Mouse (Mus musculus) testis, postnatal 14 days (tissue): Measurements from ENCODE around the gene Acaa1a.
A peak's percentile ranks its signal among the peaks of the same experiment; 100 is the strongest.

Experiments used
- DNase-seq: peaks from one replicate; pipeline ENCODE4 v3.0.0; 2021; ENCODE audit warnings: low spot score

The Acaa1a gene

DNA sequence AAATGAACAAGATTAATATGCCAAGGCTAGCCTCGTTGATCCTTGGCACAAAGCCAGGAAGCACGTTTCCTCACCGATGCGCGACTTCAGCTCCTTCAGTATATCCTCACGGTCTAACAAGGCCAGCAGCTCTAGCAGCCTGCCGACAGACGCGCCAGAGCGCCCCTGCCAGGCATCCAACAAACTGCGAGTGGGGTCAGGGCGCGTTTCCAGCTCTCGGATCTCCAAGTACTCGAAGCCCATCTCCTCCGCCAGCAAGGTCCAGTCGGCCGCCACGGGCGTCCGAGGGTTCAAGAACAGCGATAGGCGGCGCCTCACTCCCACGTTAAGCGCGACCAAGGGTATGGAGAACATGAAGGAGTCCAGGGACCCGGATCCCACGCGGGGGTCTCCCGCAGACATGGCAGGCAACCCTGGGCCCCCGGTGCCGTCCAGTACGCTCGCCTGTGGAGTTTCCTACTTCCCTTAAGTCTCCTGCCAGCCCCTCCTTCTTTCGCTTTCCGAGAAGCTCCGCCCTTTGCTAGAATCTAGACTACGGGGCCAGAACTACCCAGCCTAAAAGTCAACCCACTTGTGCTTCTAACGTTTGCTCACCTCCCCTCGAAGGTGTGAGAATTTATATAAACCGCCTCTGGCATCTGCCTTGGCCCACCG lies at the start of gene Acaa1a:
Gene Acaa1a, plus strand, starts transcription at position 119 of the 654 bp plus-strand sequence.
- peak; percentile 63 for DNase-seq

DNA sequence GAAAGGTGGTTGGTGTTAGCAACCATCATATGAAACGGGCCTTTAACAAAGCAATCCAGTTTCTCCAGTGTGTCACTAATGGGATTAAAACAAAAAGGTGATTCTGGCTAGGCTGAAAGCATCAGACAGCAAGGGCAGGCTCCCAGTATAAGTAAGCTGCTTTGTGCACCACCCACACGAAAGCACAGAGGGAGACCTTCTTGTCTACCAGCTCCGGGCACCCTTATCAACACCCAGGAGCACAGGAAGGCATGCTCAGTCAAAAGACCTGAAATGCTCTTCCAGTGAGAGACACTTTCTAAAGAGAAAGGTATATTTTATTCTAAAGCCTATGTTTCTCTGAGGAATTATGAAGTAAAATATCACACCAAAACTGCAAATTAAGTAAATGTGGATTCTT lies 48.7 kb upstream of the Acaa1a start:
- DNase-seq: no peak

DNA sequence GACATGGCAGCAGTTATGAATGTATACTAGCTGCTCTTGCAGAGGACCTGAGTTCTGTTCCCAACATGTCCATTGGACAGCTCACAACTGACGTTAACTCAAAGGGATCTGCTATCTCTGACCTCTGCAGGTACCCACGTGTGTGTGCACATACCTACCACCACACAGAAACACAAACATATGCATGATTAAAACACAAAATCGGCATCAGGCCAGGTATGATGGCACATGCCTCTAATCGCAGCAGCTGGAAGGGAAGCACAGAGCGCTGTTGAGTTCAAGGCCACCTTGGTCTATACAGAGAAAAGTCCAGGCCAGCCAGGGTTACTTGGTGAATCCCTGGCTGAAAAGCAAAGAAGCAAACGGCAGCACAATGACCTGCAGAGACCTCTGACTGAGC lies 41.8 kb upstream of the Acaa1a start:
- no peak for DNase-seq

DNA sequence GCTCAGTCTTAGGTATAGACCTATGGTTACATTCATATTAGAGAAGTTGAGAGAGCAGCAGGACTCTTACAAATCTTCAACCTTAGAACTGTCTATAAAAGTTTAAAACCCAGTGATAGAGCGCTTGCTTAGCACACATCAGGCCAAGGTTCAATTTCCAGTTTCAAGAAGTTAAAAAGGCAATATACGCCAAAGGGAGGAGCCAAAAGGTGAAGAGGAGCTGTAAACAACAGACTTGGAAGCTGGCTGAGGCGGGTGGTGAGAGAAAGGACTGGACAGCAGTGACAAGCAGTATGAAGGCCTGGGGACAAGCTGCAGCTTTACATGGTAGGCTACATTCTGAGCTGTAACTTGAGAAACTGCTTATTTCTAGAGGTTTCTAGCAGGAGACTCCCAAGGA lies 40.9 kb upstream of the Acaa1a start:
- DNase-seq: no peak

DNA sequence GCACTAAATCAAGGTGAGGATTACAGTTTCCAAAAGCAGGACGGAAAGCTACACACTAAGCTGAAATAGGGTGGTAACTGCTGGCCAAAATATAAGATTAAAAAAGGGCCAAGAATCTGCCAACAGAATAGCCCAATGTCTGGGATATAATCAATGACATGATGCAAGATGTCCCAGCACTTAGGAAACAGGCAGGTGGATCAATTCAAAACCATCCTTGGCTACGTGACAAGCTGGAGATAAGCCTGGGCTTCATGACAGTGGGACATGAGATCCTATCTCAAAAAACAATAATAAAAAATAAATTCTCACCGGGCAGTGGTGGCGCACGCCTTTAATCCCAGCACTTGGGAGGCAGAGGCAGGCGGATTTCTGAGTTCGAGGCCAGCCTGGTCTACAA lies 33.6 kb upstream of the Acaa1a start:
- no peak for DNase-seq

DNA sequence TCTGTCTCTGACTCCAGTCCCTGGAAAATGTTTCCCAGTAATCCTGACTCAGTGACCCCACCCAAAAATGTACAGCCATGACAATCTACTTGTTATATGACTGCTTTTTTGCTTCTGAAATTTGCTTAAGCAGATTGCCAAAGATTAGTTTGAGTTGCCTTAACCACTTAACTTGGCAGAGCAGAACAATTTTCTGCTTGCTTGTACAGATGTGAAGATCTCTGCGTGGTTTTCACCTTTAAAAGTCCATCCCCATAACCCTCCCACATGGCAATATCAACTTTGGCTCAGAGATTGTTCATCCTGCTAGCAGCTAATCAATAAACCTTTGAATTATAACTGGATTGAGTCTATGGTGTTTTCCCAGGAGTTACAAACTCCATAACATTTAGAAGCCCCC lies 30.4 kb upstream of the Acaa1a start:
- no peak for DNase-seq

DNA sequence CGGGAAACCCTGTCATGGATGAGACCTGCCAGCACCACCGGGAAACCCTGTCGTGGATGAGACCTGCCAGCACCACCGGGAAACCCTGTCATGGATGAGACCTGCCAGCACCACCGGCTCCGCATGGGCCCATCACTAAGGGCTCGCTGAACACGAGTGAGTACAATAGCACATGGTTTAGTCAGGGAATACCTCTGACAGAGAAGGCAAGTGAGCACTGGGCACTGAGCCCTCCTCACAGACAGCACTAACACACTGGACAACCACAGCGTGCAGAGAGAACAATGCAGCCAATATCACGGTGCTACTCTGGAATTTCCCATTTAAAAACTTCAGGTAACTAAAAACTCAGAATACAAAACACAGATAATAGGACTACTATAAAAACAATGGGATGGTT lies 26.4 kb upstream of the Acaa1a start:
- no peak for DNase-seq

DNA sequence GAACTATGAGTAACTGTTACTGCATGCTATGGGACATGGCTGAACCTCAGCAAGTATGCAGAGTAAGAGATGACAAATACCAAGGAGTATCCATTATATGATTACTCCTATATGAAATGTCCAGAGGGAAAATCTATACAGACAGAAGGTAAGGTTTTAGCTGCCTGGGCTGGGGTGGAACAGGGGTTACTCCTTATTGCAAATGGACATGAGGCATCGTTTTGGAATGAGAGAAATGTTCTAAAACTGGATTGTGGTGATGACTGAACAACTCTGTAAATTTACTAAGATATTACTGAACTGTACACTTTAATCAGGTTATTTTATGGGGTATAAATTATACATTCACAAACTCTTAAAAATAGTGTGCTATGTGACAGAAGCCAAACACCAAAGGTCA lies 20.6 kb upstream of the Acaa1a start:
- no peak for DNase-seq

DNA sequence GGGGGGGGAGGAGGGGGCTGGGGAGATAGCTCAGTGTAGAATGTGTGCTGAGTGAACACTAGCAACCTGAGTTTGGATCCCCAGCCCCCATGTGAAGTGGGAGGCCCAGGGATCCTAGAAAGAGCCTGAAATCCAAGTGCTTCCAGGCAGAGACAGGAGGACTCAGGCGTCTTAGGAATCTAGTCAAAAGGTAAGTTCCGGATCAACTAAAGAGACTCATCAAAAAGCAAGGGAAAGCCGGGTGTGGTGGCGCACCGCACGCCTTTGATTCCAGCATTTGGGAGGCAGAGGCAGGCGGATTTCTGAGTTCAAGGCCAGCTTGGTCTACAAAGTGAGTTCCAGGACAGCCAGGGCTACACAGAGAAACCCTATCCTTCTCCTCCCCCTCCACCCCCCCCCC lies 19.0 kb upstream of the Acaa1a start:
- DNase-seq: no peak

DNA sequence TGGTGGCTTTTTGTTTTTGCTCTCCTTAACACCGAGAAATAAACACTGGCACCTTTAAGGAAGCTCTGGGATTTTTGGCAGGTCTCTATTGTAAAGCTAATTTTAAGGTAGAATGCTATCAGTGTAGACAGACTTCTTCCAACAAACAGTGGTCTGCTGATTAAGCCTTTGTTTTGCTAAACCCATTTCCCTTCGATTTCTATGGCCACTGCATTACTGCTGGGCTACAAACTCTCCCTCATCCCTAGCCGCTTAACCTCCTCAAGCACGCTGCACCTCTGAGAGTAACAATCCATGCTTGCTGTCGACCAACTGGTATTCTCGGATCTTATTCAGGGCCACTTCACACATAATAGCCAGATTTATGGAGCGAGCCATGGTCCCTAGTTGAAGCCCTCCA lies 18.5 kb upstream of the Acaa1a start:
- no peak for DNase-seq

DNA sequence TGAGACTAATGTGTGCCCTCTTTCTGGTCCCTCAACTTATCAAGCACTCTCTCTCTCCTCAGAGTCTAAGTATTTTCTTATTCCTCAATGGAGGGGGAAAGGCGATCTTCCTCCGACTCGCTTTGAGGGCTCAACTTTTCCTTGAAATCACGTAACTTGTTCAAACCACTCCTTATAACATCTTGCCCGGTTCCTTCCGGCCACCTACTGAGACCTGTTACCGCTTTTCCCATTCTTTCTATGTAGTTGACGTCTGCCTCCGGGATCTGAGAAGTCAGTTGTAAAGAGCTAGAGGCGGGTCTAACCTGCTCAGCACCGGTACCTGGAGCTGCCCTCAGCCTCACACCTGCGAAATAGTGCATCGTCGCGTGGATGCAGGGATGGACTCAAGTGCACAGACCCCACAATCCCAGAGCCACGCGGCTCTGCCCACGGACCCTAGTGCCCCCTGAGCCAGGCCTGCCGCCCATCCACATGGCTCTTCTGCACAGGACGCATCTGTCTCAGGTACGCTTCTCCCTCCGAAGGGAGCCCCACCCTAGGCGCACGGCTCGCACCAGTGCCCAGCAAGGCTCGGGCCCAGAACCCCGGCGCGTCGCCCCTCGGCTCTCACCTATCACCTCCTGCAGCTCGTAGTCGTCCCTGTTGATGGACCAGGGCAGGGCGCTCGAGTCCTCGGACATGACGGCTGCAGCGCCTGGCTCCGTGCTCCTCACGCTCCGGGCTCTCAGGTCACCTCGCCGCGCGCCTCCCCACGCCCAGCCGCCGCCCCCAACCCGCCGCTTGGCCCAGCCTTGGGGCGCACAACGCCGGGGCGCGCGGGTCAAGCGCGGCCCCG lies 17.9 kb upstream of the Acaa1a start:
- DNase-seq: peak; percentile 72

DNA sequence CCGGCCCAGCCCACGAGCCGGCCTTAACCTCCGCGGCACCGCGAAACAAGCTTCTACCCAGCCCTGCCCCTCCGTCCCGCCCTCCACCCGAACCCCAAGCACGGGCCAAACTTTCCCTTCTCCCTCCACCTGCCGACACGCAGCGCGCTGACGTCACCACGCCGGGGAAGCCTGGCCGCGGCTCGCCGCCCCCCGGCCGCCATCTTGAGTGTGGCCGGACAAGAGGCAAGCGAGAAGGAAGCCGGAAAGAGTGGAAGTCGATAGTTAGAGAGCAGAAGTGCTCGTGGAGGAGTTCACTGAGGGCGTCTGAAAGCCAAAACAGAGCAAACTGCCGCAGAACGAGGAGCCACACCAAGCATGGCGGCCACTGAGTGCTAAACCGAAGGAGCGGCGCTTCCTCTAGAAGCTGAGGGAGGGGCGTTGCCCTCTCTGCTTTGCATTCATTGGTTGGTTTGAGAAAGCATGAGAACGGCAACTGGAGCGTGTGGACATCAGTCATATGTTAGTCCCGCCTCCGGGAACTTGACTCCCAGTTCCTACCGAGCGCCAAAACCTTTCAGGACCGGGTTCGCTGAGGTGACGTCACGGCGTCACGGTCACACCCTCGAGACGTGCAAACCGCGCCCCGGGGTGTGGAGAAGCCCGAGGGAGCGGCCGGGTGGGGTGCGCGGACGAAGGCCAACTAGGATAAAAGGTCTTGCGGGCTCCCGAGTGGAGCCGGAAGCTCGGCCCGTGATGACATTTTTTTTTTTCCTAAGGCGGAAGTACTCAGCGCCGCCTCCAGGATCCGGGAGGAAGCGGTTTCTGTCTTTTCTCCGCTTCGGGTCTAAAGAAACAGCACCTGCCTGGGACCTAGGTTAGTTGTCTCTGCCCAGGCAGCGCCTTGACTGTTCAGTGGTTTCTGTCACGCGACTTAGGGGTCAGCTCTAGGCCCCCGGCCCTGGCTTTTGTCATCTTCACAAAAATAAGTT lies 16.9 kb upstream of the Acaa1a start, which contains the start of gene Oxsr1:
Gene Oxsr1, minus strand, starts transcription at position 139 of the 971 bp plus-strand sequence.
- peak; percentile 99 for DNase-seq

DNA sequence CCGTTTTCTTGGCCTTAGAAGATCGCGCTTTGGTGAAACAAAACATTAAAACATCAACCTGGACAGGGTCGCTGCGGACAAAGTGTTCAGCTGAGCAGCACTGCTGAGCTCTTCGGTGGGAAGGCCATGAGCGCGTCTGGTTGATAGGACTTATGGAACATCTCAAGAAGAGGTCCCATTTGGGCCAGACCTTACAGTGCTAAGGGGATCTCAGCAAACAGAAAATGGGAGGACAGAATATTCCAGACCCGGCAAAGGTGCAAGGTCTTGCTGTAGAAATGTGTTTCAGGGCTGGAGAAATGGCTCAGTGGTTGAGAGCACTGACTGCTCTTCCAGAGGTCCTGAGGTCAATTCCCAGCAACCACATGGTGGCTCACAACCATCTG lies 16.2 kb upstream of the Acaa1a start:
- no peak for DNase-seq

DNA sequence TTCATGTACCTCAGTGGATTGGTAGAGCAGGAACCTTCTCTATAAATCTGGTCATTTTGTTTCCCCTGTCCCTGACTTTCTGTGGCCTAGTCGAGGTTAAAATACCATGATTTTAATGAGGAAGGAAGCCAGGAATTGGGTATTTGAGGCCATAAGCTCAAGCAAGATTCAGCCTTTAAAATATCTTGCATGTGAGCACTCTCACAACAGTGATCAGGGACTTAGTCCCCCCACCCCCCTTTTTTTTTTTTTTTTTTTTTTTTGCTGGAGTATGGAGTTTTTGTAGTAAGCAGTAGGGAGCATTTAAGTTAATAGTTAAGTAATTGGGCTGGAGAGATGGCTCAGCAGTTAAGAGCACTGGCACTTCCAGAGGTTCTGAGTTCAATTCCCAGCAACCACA lies 15.3 kb upstream of the Acaa1a start:
- no peak for DNase-seq

DNA sequence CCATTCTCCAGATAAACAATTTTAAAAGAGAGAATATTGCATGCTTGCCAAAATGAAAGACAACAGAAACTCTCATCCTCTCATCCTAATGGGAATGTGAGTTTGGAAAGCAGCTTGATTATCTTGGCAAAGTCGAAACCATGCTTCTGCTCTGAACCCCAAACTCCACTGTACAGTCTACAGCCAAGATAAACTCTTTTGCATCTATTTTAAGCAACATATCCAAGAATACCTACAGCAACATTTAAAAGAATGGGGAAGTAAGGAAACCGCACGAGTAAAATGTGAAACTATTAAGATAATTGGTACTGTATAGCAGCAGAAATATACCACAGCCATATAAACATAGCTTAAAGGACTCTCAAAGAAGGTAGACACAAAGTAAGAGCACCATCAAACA lies 11.0 kb upstream of the Acaa1a start:
- DNase-seq: no peak

DNA sequence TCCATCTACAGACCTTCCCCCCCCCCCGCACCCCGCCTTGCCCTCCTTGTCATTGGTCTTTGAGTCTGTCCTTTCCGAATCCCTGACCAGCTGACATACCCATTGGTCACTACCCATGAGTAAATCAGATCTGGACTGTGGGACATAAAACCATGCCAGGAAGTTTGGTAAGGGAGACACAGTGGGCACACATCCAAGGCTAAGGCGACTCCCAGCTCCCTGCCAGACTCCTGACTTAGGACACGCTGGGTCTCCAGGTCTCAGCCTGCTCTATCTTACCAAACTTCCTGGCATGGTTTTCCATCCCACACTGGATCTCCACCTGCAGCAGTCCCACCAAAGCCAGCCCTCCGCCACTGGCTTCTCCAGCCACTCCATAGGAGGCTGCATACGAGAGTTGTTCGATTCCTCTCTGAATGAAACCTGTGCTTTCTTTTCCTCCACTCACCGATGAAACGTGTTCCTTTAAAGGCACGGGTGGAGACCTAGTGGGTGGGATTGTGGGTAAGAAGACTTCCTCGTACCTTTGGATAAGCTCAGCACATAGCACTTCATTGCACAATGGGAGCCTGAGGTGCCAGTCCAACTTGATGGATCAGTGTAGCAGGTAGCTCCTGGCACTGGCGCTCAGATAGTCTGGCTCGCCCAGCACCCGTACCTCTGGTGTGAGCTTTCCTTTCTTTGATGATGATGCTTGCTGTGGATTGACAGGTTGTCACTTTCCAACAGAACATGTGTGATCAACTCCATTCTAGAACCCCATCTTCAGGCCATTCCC lies 9.1 kb upstream of the Acaa1a start:
- no peak for DNase-seq

DNA sequence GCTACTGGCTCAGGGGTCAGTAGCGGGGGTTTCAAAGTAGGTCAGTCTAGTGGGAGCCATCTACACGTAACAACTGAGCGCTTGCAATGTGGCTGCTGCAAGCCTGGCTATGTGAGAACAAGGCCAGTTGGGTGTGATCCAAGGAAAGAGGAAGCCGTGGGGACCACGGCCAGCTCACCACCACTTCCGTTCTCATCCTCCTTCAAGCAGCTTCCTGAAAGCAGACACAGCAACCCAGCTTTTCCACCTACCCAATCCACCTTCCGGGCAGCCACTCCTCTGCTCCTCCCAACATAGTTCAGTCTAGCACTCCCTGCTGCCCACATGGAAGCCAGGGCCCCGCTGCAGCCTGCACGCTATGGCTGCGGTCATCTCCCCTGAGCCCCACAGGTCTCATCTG lies 5.2 kb upstream of the Acaa1a start:
- no peak for DNase-seq

DNA sequence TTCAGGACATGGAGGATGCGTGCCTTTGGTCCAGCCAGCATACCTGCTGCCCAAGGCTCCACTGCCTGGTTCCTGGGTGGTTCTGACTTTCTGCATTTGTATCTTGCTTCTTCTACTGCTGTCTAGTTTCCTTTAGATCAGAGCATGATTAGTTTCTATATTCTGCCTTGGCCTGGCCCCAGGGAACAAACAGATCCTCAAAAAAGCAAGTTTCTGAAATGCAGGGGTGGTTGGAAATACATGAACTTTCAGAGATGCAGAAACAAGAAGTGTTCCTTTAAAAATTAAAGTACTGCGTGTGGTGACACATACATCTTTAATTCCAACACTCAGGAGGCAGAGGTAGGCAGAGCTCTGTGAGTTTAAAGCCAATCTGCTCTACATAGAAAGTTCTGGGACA lies 4.6 kb upstream of the Acaa1a start:
- DNase-seq: no peak

DNA sequence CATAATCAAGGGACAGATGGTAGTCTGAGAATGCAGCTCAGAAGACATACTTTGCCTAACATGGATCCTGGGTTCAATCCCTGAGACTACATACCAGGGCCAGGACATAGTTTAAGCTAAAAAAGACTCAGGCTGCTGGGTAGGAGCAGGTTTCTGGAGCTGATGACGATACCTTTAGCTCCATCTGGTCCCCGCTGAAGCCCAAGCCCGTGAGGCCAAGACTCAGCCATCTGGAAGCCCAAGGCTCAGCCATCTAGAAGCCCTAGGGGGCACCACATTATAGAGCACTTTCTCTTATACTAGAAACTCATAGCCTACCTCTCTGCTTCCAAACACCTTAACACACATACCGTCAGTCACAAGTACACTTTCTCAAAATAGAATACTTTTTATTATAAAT lies 3.9 kb upstream of the Acaa1a start:
- DNase-seq: no peak

DNA sequence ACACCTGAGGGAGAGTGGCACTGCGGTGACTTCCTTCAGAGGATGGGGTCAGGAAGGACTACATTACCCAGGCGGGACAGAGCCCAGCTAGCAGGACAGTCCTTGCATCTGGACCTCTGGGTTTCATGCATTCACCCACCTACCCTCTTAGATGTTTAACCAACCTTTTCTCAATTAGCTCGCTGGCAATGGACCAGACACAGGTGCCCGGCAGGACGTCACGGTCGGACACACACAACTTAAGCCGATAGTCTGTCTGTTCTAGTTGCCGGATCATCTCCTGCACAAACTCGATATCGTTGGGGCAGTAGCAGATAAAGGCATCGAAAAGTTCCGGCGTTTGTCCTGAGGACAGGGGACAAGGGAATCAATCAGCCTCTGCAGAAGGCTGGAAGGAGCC lies 1.6 kb upstream of the Acaa1a start:
- no peak for DNase-seq

DNA sequence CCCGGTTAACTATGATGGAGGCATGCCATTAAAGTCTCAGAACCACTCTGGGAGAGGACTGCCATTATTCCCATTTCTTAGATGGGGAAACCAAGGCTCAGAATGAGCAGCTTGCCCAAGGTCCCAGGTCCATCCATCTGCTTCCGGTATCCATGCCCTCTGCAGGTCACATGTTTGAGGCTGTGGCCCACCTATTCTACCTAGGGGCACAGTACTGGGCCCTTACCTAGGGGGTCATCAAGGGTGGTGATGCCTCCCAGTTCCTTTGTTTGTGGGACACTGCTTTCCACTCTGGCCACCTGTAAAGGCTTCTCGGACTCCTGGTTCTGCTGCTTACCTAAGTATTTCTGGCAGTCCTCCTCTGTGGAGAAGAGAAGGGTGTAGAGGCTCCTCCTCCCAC lies 1.1 kb upstream of the Acaa1a start:
- DNase-seq: no peak

DNA sequence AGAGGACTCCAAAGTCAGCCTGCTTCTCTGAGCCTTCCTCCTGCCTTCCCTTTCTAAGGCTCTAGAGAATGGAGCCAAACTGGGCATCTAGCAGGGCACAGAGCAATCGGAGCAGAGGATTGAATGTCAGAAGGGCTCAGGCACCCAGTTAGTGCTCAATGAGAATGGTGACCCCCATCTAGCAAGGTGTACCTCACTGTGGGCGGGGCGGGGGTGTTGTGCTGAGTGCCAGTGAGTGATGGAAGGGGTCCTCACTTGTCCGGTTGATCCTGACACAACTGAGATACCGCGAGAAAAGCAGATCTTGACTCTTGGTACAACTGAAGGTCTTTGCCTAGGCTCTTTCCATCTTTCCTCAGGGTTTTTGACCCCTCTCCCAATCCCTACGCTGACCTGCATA lies 370 bp upstream of the Acaa1a start:
- no peak for DNase-seq
